Mouse (Mus musculus): Measurements from ENCODE around the gene Cbfb. TPM values are rescaled to one million over a fixed set of nuclear protein-coding genes. Genes with fewer than 3 reads are reported as not detected.
A peak's percentile ranks its signal among the peaks of the same experiment; 100 is the strongest.

Gene Cbfb
- total RNA-seq, 2 experiments from 2014 or later, result 32.1 to 35.7 TPM

DNA sequence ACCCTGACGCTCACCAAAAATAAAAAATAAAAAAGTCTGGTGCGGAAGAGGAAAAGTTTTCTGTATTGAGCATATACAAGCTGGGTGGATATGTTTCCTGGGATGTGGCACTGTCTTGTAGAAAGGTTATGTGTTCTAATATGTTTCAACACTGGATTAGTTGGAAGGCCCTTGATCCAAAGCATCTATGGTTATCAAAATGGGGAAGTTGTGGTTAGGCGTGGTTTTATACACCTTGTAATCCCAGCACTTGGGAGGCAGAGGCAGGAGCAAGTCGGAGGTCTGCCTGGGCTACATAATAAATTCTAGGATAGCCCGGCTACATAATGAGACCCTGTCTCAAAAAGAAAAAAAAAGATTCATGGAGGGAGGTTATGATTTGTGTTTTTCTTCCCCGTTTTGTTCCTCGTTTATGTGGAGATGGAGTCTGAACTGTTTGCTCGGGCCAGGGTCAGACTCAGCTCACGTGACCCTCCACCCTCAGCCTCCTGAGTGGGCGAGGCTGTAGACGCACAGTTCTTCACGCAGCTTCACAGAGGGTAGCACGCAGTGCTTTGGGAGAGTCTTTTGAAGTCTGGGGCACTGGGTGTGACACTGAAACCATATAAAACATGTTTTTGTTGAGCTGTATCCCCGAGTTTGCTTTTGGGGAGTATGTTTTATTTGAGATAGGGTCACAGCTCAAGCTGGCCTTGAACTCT is 67.1 kb downstream of the Cbfb start:
- DNase-seq (ENCODE audit: low spot score in 2 of 2), result no peak

DNA sequence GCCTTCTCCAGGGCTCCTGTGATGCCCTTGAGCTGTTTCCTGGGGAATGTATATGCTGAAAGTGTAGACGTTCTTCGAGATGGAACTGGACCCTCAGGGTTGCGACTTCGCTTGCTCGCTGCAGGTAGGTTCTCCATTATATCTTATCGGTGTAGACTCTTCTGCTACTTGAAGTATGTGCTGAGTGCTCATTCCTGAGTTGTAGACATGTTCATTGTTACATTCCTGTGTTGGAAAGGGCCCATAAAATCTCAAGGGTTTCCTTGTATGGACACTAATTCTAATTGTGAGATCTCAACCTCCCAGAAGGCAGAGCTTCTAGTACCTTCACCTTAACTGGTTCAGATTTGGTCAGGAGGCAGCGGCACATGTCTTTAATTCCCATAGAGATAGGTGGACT is 70.5 kb downstream of the Cbfb start:
- DNase-seq (ENCODE audit: low spot score in 2 of 2), result no peak

DNA sequence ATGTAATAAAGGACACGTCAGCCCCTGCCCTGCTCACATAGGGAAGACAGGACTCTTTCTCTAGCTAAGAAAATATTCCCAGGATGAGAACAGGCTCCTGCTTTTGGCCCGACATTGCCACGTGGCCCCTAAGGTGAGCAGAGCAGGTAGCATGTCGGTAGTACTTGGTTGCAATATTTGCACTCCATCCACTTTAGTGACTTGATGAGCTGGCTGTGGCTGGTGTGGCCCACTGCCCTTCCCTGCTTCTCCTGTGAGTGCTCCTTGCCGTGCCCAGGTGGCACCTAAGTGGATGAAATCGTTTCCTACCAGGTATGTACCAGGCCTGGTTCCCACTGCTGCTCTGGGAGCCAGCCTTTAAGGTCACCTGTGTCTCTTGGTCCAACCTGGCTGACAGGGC is 81.5 kb downstream of the Cbfb start:
- no peak for DNase-seq (ENCODE audit: low spot score in 2 of 2)

DNA sequence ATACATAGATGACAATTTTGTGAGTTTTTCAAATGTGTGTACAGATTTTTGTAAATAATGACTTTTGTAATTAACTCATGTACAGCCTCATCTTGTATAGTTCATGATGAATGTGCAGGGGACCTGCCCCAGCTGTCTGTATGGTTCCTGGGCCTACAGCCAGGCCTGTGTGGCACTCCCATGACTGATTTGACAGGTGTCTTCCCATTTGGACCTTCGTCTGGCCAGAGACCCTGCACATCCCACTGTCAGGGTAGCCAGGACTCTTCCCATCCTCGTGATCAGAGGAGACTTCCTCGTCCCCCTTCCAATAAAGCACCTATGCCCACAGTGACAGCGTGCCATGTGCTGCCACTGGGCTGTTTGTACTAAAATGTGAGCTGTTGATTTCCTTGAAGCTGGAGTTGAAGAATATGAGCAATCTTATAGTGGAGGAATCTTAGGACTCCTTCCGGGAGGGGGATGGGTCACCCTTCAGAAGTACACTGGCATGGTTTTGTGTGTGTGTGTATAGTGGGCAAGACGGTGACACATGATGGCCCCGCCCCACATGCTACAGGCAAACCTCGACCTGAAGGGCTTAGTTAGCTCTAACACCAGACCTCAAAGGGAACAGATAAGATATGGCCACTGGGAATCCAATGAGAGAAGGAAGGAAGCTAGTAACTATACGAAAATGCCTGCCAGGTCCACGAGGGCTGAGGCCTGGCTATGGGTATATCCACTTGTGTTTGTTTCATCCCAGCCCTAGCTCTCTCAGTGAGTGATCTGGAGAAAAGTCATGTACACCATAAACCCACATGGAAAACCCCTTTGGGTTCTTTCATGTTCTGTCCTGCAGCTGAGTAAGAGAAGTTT is 82.4 kb downstream of the Cbfb start:
- no peak for DNase-seq (ENCODE audit: low spot score in 2 of 2)

GRCm38 (mm10) chr8:105253766-105254151 is 83.3 kb downstream of the Cbfb start:
- DNase-seq (ENCODE audit: low spot score in 2 of 2), result peak in 1 of 2 experiments; percentile 41

DNA sequence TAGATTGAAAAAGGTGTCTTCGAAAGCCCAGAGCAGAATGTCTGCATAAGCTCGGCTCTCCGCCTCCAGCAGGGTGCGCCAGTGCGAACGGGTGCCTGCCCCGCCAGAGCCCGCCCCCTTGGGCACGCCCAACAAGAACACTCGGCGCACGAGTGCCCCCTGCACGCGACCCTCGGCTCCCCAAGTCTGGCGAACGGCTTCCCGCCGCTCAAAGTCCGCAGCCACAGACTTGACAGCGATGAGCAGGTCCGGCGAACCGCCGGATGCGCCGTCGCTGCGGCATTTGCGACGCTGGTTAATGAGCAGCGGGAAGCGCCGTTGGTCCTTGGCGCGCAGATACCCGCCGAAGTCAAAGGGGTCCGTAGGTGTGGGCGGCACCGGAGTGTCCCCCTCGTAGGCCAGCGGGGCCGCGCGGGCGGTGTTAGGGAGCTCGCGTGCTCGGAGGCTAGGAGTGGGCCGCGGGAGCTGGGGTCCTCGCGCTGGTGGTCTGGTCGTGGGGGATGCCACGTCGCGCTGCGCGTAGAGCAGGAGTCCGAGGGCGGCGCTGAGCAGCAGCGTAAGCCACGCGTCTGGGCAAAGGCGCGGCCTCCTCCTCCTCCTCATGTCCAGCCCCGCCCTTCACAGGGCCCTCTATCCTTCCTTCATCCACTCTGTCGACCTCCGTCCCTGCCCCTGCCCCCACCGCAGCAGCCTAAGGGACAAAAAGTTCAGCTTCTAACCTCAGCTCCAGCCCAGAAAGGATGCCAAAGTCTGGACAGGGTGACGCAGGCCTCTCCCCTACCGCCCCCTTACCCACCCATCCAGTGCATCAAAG is 83.9 kb downstream of the Cbfb start:
- peak; percentile 93 to 94 for DNase-seq (ENCODE audit: low spot score in 2 of 2)

DNA sequence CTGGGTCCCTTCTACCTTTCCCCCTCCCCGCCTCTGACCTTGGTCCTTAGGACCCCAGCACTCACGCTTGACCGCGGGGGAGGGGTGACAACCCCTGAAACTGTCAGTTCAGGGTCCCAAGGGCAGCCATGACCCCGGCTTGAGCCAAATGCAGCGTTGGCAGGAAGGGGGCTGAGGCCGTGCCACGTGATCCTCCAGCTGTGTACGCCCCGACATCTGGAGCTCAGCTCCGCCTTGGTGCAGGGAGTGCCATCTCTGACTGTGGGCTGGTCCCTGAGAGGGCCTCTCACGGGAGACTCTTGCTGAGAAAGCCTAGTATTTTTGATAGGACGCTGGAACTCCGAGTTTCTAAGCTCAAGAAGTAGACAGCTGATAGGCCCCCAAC is 84.5 kb downstream of the Cbfb start, which contains the start of gene B3gnt9:
B3gnt9 (minus strand) TSS at position 188 of the 385 bp plus-strand sequence.
- DNase-seq (ENCODE audit: low spot score in 2 of 2), result no peak

DNA sequence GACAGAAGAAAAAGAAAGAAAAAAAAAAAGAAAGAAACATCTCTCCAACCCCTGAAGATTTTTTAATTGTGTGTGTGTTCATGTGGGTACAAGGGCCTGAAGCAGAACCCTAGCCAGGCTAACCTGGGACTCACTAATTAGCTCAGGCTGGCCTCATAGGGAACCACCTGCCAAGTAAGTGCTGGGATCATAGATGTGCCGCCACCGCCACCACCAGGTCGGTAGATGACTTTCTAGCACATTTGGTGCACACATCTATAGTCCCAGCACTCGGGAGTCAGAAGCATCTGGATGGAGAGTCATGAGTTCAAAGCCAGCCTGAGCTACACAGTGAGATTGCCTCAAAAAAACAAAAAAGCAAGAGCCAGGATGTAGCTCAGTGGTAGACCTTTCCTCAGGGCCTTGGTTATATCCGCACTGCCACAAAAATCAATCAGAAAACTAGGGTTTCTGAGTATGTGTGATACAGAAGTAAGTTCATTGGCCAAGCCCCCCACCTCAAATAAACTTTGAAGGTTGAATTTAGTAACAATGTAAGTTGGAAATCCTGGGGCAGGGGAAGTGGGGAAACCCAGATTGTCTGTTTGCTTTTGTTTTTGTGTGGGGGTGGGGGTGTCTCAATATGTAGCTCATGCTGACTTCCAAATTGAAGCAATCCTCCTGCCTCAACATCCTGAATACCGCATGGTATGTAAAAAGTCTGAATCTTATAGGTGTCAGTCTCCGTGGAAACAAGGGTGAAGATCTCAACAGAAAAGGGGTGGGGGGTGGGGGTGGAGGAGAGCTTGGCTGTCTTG is 87.0 kb downstream of the Cbfb start:
- no peak for DNase-seq (ENCODE audit: low spot score in 2 of 2)

- DNase-seq (ENCODE audit: low spot score in 2 of 2), result no peak
Observed at GRCm38 (mm10) chr8:105258911-105259720, 88.6 kb downstream of the Cbfb start.

DNA sequence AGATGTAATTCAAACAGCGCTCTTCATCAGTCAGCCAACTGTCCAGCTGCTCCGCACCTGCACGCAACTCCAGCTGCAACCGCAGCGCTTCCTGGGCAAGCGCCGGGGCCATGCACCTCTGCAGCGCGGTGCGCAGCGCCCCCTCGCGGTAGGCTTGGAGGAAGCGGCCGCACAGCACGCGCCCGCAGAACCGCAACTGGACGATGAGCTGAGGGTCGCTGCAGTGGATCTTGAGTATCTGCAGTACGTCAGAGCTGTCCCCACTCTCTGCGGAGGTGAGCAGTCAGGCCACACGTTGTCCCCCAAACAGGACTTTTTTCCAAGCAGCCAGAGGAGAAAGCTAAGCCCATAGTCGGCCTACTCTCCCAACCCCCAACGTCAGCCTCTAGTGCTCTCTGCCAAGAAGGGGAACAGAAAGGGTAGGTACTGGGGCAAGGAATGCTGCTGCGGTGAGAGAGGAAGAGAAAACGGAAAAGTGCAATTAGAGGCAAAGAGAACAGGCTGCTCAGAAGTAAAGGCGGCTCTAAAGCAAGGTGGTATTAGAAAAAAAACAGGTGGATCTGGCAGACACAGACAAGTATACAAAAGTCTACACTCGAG is 89.3 kb downstream of the Cbfb start:
- DNase-seq (ENCODE audit: low spot score in 2 of 2), result peak; percentile 75 to 84

- no peak for DNase-seq (ENCODE audit: low spot score in 2 of 2)
Observed at GRCm38 (mm10) chr8:105260371-105261099, 90.1 kb downstream of the Cbfb start.

GRCm38 (mm10) chr8:105261326-105261980 is 91.0 kb downstream of the Cbfb start:
- DNase-seq (ENCODE audit: low spot score in 2 of 2), result no peak

DNA sequence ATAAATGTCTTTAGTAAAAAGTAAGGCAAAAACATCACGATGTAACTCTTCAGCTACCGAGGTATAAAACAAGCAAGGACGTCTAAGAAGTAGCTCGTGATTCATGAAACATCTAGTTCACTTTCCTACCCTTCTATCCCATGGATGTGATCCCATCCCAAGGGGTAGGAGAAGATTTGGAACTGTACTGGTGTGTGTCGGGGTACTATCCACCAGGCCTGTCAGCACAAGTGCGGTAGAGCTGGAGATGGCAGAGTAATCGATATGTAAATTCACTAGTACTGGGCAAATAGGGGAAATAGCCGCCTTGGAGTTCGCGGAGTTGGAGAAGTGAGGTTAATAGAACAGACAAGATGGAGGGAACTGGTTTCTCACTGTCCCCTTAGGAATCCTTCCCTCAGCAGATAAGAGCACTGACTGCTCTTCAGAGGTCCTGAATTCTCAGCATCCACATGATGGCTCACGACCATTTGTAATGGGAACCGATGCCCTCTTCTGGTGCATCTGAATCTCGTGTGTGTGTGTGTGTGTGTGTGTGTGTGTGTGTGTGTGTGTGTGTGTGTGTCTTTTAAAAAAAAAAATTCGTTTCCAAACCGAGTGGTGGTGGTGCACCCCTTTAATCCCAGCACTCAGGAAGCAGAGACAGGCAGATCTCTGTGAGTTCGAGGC is 92.9 kb downstream of the Cbfb start:
- DNase-seq (ENCODE audit: low spot score in 2 of 2), result no peak

GRCm38 (mm10) chr8:105264024-105264982 is 93.8 kb downstream of the Cbfb start, which contains the start of the genes Tradd and Fbxl8:
Gene Tradd (minus strand): TSS chr8:105264609.
Gene Fbxl8 (plus strand): TSS chr8:105264648.
- no peak for DNase-seq (ENCODE audit: low spot score in 2 of 2)

DNA sequence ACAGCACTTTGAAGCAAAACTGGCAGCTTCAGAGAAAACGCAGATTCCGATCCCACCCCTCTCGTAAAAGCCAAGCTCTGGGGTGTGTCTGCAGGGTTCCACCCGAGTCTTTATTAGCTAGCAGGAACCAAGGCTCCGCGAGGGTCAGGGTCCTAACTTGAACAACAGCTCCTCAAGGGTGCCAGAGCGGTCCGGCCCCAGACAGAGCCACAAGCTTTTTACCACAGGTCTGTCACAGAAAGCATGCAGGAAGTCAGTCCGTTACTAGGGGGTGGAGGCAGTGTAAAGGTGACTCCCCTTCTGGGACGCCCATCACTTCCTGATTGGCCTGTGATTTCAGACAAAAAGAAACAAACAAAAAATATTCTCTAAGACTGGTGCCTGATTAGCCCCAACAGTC is 94.7 kb downstream of the Cbfb start:
- no peak for DNase-seq (ENCODE audit: low spot score in 2 of 2)

- DNase-seq (ENCODE audit: low spot score in 2 of 2), result no peak
Observed at GRCm38 (mm10) chr8:105266775-105267174, 96.3 kb downstream of the Cbfb start.

Measured in layer of hippocampus, postnatal 10 days (tissue).